Mouse (Mus musculus) CH12.LX (cell line): ENCODE results near the gene T2. TPM values are rescaled to one million over a fixed set of nuclear protein-coding genes. Genes with fewer than 3 reads are reported as not detected.

Experiments
- DNase-seq: peaks from one replicate; pipeline ENCODE4 v3.0.0-alpha.2; 2013; ENCODE audit errors: extremely low read depth
- H3K27ac ChIP-seq: 2 replicates; pipeline ENCODE4 v1.5.1; 2012; ENCODE audit warnings: low read depth, mild to moderate bottlenecking, control low read depth, moderate library complexity; ENCODE audit not compliant: insufficient read depth
- H3K27me3 ChIP-seq: replicated peaks from 2 replicates; pipeline ENCODE3; 2012; ENCODE audit warnings: inconsistent platforms
- H3K36me3 ChIP-seq, 2 experiments: replicated peaks in 1 of 2; 2 replicates each; pipeline versions ENCODE3 to v1.6.1; 2012; ENCODE audit warnings: inconsistent platforms in 1 of 2, low read length in 1 of 2, mild to moderate bottlenecking in 1 of 2, mixed read lengths in 1 of 2, moderate library complexity in 1 of 2; ENCODE audit not compliant: control insufficient read depth in 1 of 2, insufficient read depth in 1 of 2
- H3K4me1 ChIP-seq, 2 experiments: 2 replicates each; pipeline ENCODE4 v1.6.1; 2012; ENCODE audit warnings: inconsistent platforms in 1 of 2, moderate library complexity in 1 of 2; ENCODE audit not compliant: insufficient read depth in 2 of 2, control insufficient read depth in 1 of 2
- H3K4me2 ChIP-seq: 2 replicates; pipeline ENCODE4 v1.6.1; 2012; ENCODE audit warnings: low read depth, mild to moderate bottlenecking, control low read depth; ENCODE audit not compliant: poor library complexity, insufficient read depth, severe bottlenecking
- H3K4me3 ChIP-seq, 3 experiments: fragments of 150-350 bp in 1 of 3; sonication (generic) in 1 of 3; replicated peaks in 1 of 3; 2 replicates each; pipeline versions ENCODE3 to v1.5.1; 2011 to 2012; ENCODE audit warnings: low read depth in 2 of 3, low read length in 2 of 3, mild to moderate bottlenecking in 2 of 3, moderate library complexity in 2 of 3, control low read depth in 1 of 3, improper control_type of control experiment in 1 of 3, inconsistent platforms in 1 of 3, mixed read lengths in 1 of 3; ENCODE audit not compliant: poor library complexity in 1 of 3
- H3K79me2 ChIP-seq: replicated peaks from 2 replicates; pipeline ENCODE4 v1.6.1; 2012; ENCODE audit warnings: mild to moderate bottlenecking, moderate library complexity; ENCODE audit not compliant: control insufficient read depth, poor library complexity, insufficient read depth, severe bottlenecking; ENCODE audit errors: extremely low read depth
- H3K9ac ChIP-seq: 2 replicates; pipeline ENCODE4 v1.6.1; 2012; ENCODE audit warnings: low read depth, mild to moderate bottlenecking, control low read depth, moderate library complexity; ENCODE audit not compliant: insufficient read depth
- H3K9me3 ChIP-seq: replicated peaks from 2 replicates; pipeline ENCODE3; 2012; ENCODE audit warnings: low read length, inconsistent platforms, mixed read lengths
- CHD1 ChIP-seq: IDR thresholded peaks from 2 replicates; pipeline ENCODE4 v1.6.1; 2012; ENCODE audit warnings: low read depth, low read length, improper control_type of control experiment, inconsistent platforms
- CHD2 ChIP-seq: IDR thresholded peaks from 2 replicates; pipeline ENCODE4 v1.6.1; 2011; ENCODE audit warnings: low read length, improper control_type of control experiment
- CTCF ChIP-seq, 2 experiments: IDR thresholded peaks in 1 of 2; conservative IDR thresholded peaks in 1 of 2; 2 replicates each; pipeline ENCODE4 v1.5.1; 2011 to 2012; ENCODE audit warnings: low read depth in 2 of 2, low read length in 2 of 2, improper control_type of control experiment in 1 of 2, inconsistent platforms in 1 of 2, mild to moderate bottlenecking in 1 of 2, moderate library complexity in 1 of 2
- E2F4 ChIP-seq: IDR thresholded peaks from 2 replicates; pipeline ENCODE4 v1.6.1; 2011; ENCODE audit warnings: low read depth, low read length, improper control_type of control experiment; ENCODE audit not compliant: insufficient replicate concordance
- EP300 ChIP-seq: IDR thresholded peaks from 2 replicates; pipeline ENCODE4 v1.6.1; 2011; ENCODE audit warnings: low read length, improper control_type of control experiment
- GABPA ChIP-seq: IDR thresholded peaks from 2 replicates; pipeline ENCODE4 v1.6.1; 2012; ENCODE audit warnings: low read depth, low read length, improper control_type of control experiment, inconsistent platforms; ENCODE audit not compliant: insufficient replicate concordance
- HCFC1 ChIP-seq: IDR thresholded peaks from 2 replicates; pipeline ENCODE4 v1.6.1; 2012; ENCODE audit warnings: low read depth, mild to moderate bottlenecking, inconsistent platforms, low read length, improper control_type of control experiment
- JUN ChIP-seq: IDR thresholded peaks from 2 replicates; pipeline ENCODE4 v1.6.1; 2011; ENCODE audit warnings: low read depth, mild to moderate bottlenecking, low read length, improper control_type of control experiment, moderate library complexity; ENCODE audit not compliant: insufficient read depth
- MAFK ChIP-seq: IDR thresholded peaks from 2 replicates; pipeline ENCODE4 v1.6.1; 2011; ENCODE audit warnings: low read length, improper control_type of control experiment; ENCODE audit not compliant: insufficient replicate concordance
- MAX ChIP-seq: IDR thresholded peaks from 2 replicates; pipeline ENCODE4 v1.6.1; 2011; ENCODE audit warnings: low read length, improper control_type of control experiment
- MEF2A ChIP-seq: IDR thresholded peaks from 2 replicates; pipeline ENCODE4 v1.6.1; 2014; ENCODE audit warnings: low read depth, mild to moderate bottlenecking, inconsistent platforms, low read length, improper control_type of control experiment, borderline replicate concordance
- NELFE ChIP-seq: IDR thresholded peaks from 2 replicates; pipeline ENCODE4 v1.6.1; 2011; ENCODE audit warnings: low read depth, low read length, improper control_type of control experiment
- RAD21 ChIP-seq: IDR thresholded peaks from 2 replicates; pipeline ENCODE4 v1.6.1; 2011; ENCODE audit warnings: low read depth, mild to moderate bottlenecking, low read length, improper control_type of control experiment, moderate library complexity
- RCOR1 ChIP-seq: conservative IDR thresholded peaks from 2 replicates; pipeline ENCODE4 v1.6.1; 2012; ENCODE audit warnings: low read depth, mild to moderate bottlenecking, inconsistent platforms, low read length, improper control_type of control experiment
- SMC3 ChIP-seq: IDR thresholded peaks from 2 replicates; pipeline ENCODE4 v1.6.1; 2011; ENCODE audit warnings: low read depth, low read length, improper control_type of control experiment
- USF2 ChIP-seq: conservative IDR thresholded peaks from 2 replicates; pipeline ENCODE4 v1.6.1; 2011; ENCODE audit warnings: low read depth, low read length, improper control_type of control experiment
- ZKSCAN1 ChIP-seq: IDR thresholded peaks from 2 replicates; pipeline ENCODE4 v1.6.1; 2012; ENCODE audit warnings: low read depth, inconsistent platforms, low read length, improper control_type of control experiment, borderline replicate concordance
- ZNF384 ChIP-seq: IDR thresholded peaks from 2 replicates; pipeline ENCODE4 v1.6.1; 2012; ENCODE audit warnings: low read depth, low read length, improper control_type of control experiment, inconsistent platforms
- dilution Hi-C: fragments of 300-500 bp; cut with MboI; formaldehyde crosslinking; loops from 2 replicates; pipeline ENCODE4 v1.14.3; 2020; ENCODE audit warnings: low sequenced_read_pairs; ENCODE audit not compliant: extremely low pct_unique_long_range_greater_than_20kb, extremely low pct_ligation_motif_present
- in situ Hi-C: fragments of 300-500 bp; cut with MboI; formaldehyde crosslinking; loops from 3 replicates; pipeline ENCODE4 v1.14.3; 2019; ENCODE audit warnings: low sequenced_read_pairs, low pct_ligation_motif_present, low pct_unique_long_range_greater_than_20kb, mixed read lengths
- polyA plus RNA-seq: library from polyadenylated mRNA; unstranded; fragments of >175 nt; gene quantifications from 2 replicates; pipeline ENCODE4 v1.2.1, GENCODE M21; 2012; ENCODE audit warnings: low read depth; ENCODE audit not compliant: insufficient read length
- total RNA-seq, 2 experiments: library from RNA; depleted of rRNA; stranded (reverse); fragments of 300-350 nt in 1 of 2; fragments of >200 nt in 1 of 2; gene quantifications; 2 replicates each; pipeline ENCODE4 v1.2.3; 2012 to 2014

T2 gene
- total and polyA plus RNA-seq, 3 experiments: not detected

GRCm38 (mm10) chr17:8388990-8389789 is 33.4 kb downstream of the T2 start:
- Histone ChIP-seq H3K9ac (no peak overlapping the region), H3K27me3 (no peaks in the 10 kb centered on the region), H3K4me3 (no peak overlapping the region), H3K27ac (no peak overlapping the region), H3K9me3 (no peaks in the 10 kb centered on the region), H3K4me1 (peaks cover 0 to 11% of the 10 kb centered on the region in 2 experiments; a peak in 2 of 4 replicates), H3K79me2 (no peaks in the 10 kb centered on the region), H3K4me2 (peak overlapping the region; percentile 46), H3K36me3 (no peaks in the 10 kb centered on the region)
- in situ Hi-C loops (no loop called here), dilution Hi-C loops (no loop called here)
- DNase-seq: no peak
- TF ChIP-seq RCOR1 (no peak), EP300 (no peak), GABPA (no peak), MEF2A (no peak), ZNF384 (no peak), CHD1 (no peak), MAFK (no peak), CHD2 (no peak), JUN (no peak), USF2 (no peak), ZKSCAN1 (no peak), HCFC1 (no peak), E2F4 (no peak), RAD21 (peak; percentile 20), NELFE (no peak), SMC3 (no peak; the same call in 1 of the 2 replicates), CTCF (conservative IDR thresholded peaks at IDR 0.05 in 1 of 2, IDR thresholded peaks at IDR 0.05 in 1 of 2; ENCODE audit: low read depth in 2 of 2, low read length in 2 of 2) (peak in 1 of 2 experiments; percentile 37; a peak in 1 of 4 replicates)
- TF ChIP-seq, all 38 proteins: peak for 2

GRCm38 (mm10) chr17:8389790-8390095 is 34.0 kb downstream of the T2 start:
- Histone ChIP-seq H3K79me2 (no peaks in the 10 kb centered on the region), H3K4me2 (peak overlapping the region; percentile 46), H3K4me1 (peaks cover 0 to 11% of the 10 kb centered on the region in 2 experiments; a peak in 2 of 4 replicates), H3K27ac (no peak overlapping the region), H3K27me3 (no peaks in the 10 kb centered on the region), H3K36me3 (no peaks in the 10 kb centered on the region), H3K4me3 (no peak overlapping the region), H3K9me3 (no peaks in the 10 kb centered on the region), H3K9ac (no peak overlapping the region)
- dilution Hi-C loops (no loop called here), in situ Hi-C loops (loop anchor here (10.0 kb wide), 1 partner anchor 75 kb away; no protein-coding TSS in a partner anchor)
- no peak for DNase-seq
- TF ChIP-seq CTCF (conservative IDR thresholded peaks at IDR 0.05 in 1 of 2, IDR thresholded peaks at IDR 0.05 in 1 of 2; ENCODE audit: low read depth in 2 of 2, low read length in 2 of 2) (peak in 1 of 2 experiments; percentile 0; a peak in 2 of 4 replicates), MAX (no peak)
